Mouse (Mus musculus) G1E (cell line): ENCODE data around the gene Tuba8.
A peak's percentile ranks its signal among the peaks of the same experiment; 100 is the strongest.

Source experiments
- CTCF ChIP-seq: IDR thresholded peaks from 2 replicates; pipeline ENCODE4 v1.5.1; 2012; ENCODE audit warnings: low read depth, low read length, inconsistent platforms, mixed read lengths
- GATA1 ChIP-seq: IDR thresholded peaks from 2 replicates; pipeline ENCODE4 v1.6.1; 2012; ENCODE audit warnings: borderline replicate concordance, low read length, inconsistent platforms, mixed read lengths
- GATA2 ChIP-seq: IDR thresholded peaks from 2 replicates; pipeline ENCODE4 v1.6.1; 2012; ENCODE audit warnings: low read depth, low read length, inconsistent platforms, borderline replicate concordance
- TAL1 ChIP-seq: conservative IDR thresholded peaks from 2 replicates; pipeline ENCODE4 v1.6.1; 2012; ENCODE audit warnings: low read depth, low read length, inconsistent platforms, mixed read lengths

DNA sequence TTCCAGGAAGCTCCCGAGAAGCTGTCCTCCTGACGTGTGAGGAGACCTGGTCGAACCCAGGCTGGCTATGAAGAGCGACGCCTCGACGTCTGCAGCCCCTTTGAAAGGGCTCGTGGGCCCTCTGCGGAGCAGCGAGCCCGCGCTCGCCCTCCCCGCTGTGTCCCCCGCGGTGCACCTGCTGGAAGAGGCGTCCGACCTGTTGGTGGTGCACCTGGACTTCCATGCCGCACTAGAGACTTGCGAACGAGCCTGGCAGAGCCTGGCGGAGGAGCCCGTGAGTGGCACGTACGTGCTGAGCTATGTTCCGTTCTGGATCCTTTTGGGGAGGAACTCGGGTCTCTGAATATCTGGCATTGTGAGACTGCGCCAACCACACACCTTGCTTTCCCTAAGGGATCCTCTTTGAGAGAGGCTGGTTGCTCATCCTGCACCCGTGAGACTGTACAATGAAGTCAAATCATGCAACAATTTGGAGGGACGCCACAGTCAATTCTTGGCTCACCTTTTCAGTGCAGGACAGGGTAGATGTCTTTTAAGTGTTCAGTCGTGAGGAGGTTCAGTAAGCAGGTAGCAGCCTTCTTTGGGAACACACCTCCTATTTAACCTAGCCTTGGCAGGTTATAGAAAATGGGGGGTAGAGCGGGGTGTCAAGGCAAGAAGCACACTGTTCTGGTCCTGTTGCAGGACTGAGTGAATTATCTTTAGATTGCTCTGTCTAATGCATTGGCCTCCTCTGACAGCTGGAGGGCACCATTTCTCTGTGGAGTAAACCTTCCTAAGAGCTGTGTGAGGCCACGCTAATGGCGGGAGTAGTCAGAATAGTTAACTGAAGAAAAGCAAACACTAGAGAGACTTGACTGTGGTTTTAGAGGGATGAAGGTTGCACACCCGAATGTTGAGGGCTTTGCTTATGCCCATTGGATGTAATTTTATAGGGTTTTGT, 26.0 kb upstream of the Tuba8 start:
- TF ChIP-seq CTCF: peak; percentile 62
- TF ChIP-seq TAL1: no peak
- no peak for TF ChIP-seq GATA1
- TF ChIP-seq GATA2: no peak
